Mouse (Mus musculus) spleen, adult 2 months (tissue): ENCODE measurements around the gene 1810049J17Rik. TPM values are rescaled to one million over a fixed set of nuclear protein-coding genes. Genes with fewer than 3 reads are reported as not detected.

Source experiments
- DNase-seq, 2 experiments: peaks; one replicate each; pipeline versions ENCODE4 v3.0.0 to v3.0.0-alpha.2; 2012 to 2021; ENCODE audit warnings: low spot score in 2 of 2, low read depth in 1 of 2
- H3K27ac ChIP-seq: fragments of 200-500 bp; 2 replicates; pipeline ENCODE4 v1.5.1; 2012; ENCODE audit warnings: low read length, inconsistent platforms; ENCODE audit not compliant: insufficient read depth
- H3K27me3 ChIP-seq: fragments of 200-500 bp; 2 replicates; pipeline ENCODE4 v1.6.1; 2012; ENCODE audit warnings: mild to moderate bottlenecking, moderate library complexity, low read length, inconsistent platforms; ENCODE audit not compliant: control insufficient read depth, insufficient read depth
- H3K36me3 ChIP-seq: fragments of 200-500 bp; 2 replicates; pipeline ENCODE4 v1.6.1; 2012; ENCODE audit warnings: mild to moderate bottlenecking, low read length, inconsistent platforms; ENCODE audit not compliant: control insufficient read depth, insufficient read depth
- H3K4me1 ChIP-seq: fragments of 200-500 bp; 2 replicates; pipeline ENCODE4 v1.6.1; 2011; ENCODE audit warnings: inconsistent platforms; ENCODE audit not compliant: control insufficient read depth, insufficient read depth, insufficient read length
- H3K4me3 ChIP-seq: fragments of 200-500 bp; 2 replicates; pipeline ENCODE4 v1.5.1; 2011; ENCODE audit warnings: mild to moderate bottlenecking, inconsistent platforms; ENCODE audit not compliant: insufficient read depth, insufficient read length; ENCODE audit errors: extremely low read depth
- CTCF ChIP-seq: fragments of 200-500 bp; IDR thresholded peaks from 2 replicates; pipeline ENCODE4 v1.5.1; 2011; ENCODE audit warnings: mild to moderate bottlenecking, inconsistent platforms; ENCODE audit not compliant: insufficient read depth, insufficient read length, insufficient replicate concordance; ENCODE audit errors: extremely low read depth
- POLR2A ChIP-seq: fragments of 200-500 bp; IDR thresholded peaks from 2 replicates; pipeline ENCODE4 v1.6.1; 2011; ENCODE audit warnings: low read depth, low read length, inconsistent platforms
- WGBS: fragments of 180-500 bp; shearing (Covaris S2); methylation state at CpG from one replicate; pipeline ENCODE4 v1.1.7; 2018; 5-methylcytosine and 5-hydroxymethylcytosine counted together
- polyA plus RNA-seq: library from polyadenylated mRNA; depleted of rRNA; stranded (reverse); fragments of >200 nt; gene quantifications from 2 replicates; pipeline ENCODE4 v1.2.3, GENCODE M21; 2012

1810049J17Rik gene
- polyA plus RNA-seq, 1 experiment = not detected

GRCm38 (mm10) chr15:12366072-12366469, 44.4 kb upstream of the 1810049J17Rik start:
- H3K4me3 ChIP-seq = no peak overlapping the region
- no peak overlapping the region for H3K27ac ChIP-seq
- H3K36me3 ChIP-seq = no peaks in the 10 kb centered on the region
- no peaks in the 10 kb centered on the region for H3K27me3 ChIP-seq
- TF ChIP-seq CTCF = no peak
- no peak for TF ChIP-seq POLR2A
- no peaks in the 10 kb centered on the region for H3K4me1 ChIP-seq
- DNase-seq = no peak
- 42% methylated on average over 3 of the region's 3 CpGs for WGBS

GRCm38 (mm10) chr15:12365416-12366071, 43.8 kb upstream of the 1810049J17Rik start:
- TF ChIP-seq POLR2A (no peak), CTCF (no peak)
- 92% methylated on average over 15 of the region's 15 CpGs for WGBS
- Histone ChIP-seq H3K27ac (no peak overlapping the region), H3K4me1 (no peaks in the 10 kb centered on the region), H3K36me3 (no peaks in the 10 kb centered on the region), H3K4me3 (no peak overlapping the region), H3K27me3 (no peaks in the 10 kb centered on the region)
- no peak for DNase-seq

GRCm38 (mm10) chr15:12364096-12364495, 42.4 kb upstream of the 1810049J17Rik start:
- 82% methylated on average over 4 of the region's 4 CpGs for WGBS
- H3K27me3 ChIP-seq = no peaks in the 10 kb centered on the region
- no peak for DNase-seq
- no peak overlapping the region for H3K4me3 ChIP-seq
- H3K4me1 ChIP-seq = no peaks in the 10 kb centered on the region
- no peaks in the 10 kb centered on the region for H3K36me3 ChIP-seq
- H3K27ac ChIP-seq = no peak overlapping the region
- TF ChIP-seq CTCF = no peak
- no peak for TF ChIP-seq POLR2A

GRCm38 (mm10) chr15:12362701-12363040, 41.0 kb upstream of the 1810049J17Rik start:
- TF ChIP-seq POLR2A (no peak), CTCF (no peak)
- no peaks in the 10 kb centered on the region for H3K27me3 ChIP-seq
- no peak overlapping the region for H3K27ac ChIP-seq
- no peak overlapping the region for H3K4me3 ChIP-seq
- DNase-seq = no peak
- no peaks in the 10 kb centered on the region for H3K4me1 ChIP-seq
- 90% methylated on average over 6 of the region's 6 CpGs for WGBS
- no peaks in the 10 kb centered on the region for H3K36me3 ChIP-seq

- H3K27me3 ChIP-seq = no peaks in the 10 kb centered on the region
- TF ChIP-seq CTCF = no peak
- TF ChIP-seq POLR2A = no peak
- no peak for DNase-seq
- H3K4me1 ChIP-seq = no peaks in the 10 kb centered on the region
- H3K36me3 ChIP-seq = no peaks in the 10 kb centered on the region
- no peak overlapping the region for H3K27ac ChIP-seq
- WGBS = 92% methylated on average over 14 of the region's 14 CpGs
- H3K4me3 ChIP-seq = no peak overlapping the region
Observed at GRCm38 (mm10) chr15:12362001-12362700, 40.5 kb upstream of the 1810049J17Rik start.

- no peak overlapping the region for H3K4me3 ChIP-seq
- no peak overlapping the region for H3K27ac ChIP-seq
- no peaks in the 10 kb centered on the region for H3K27me3 ChIP-seq
- TF ChIP-seq POLR2A (no peak), CTCF (no peak)
- no peaks in the 10 kb centered on the region for H3K36me3 ChIP-seq
- WGBS = 91% methylated on average over 19 of the region's 19 CpGs
- no peak for DNase-seq
- no peaks in the 10 kb centered on the region for H3K4me1 ChIP-seq
Observed at GRCm38 (mm10) chr15:12360519-12361212, 39.0 kb upstream of the 1810049J17Rik start.
